Mouse (Mus musculus) MEL (cell line): ENCODE data around the gene Cntn5. TPM values are rescaled to one million over a fixed set of nuclear protein-coding genes. Genes with fewer than 3 reads are reported as not detected.
A peak's percentile ranks its signal among the peaks of the same experiment; 100 is the strongest.

ENCODE experiments used
- DNase-seq: peaks from one replicate; pipeline ENCODE4 v3.0.0; 2011; ENCODE audit warnings: low read depth, low spot score
- H3K27ac ChIP-seq: 2 replicates; pipeline ENCODE4 v1.5.1; 2012; ENCODE audit warnings: low read depth, mild to moderate bottlenecking, control low read depth, low read length, moderate library complexity; ENCODE audit not compliant: control insufficient read depth
- H3K27me3 ChIP-seq, 2 experiments: fragments of 150-350 bp in 1 of 2; sonication (generic) in 1 of 2; 2 replicates each; pipeline ENCODE4 v1.6.1; 2012; ENCODE audit warnings: low read length in 2 of 2, mild to moderate bottlenecking in 2 of 2, improper control_type of control experiment in 1 of 2, moderate library complexity in 1 of 2; ENCODE audit not compliant: insufficient read depth in 2 of 2, control insufficient read depth in 1 of 2
- H3K36me3 ChIP-seq, 2 experiments: 2 replicates each; pipeline ENCODE4 v1.6.1; 2012 to 2014; ENCODE audit warnings: low read length in 2 of 2, improper control_type of control experiment in 1 of 2, inconsistent platforms in 1 of 2, mild to moderate bottlenecking in 1 of 2; ENCODE audit not compliant: insufficient read depth in 2 of 2, control insufficient read depth in 1 of 2
- H3K4me1 ChIP-seq, 2 experiments: fragments of 150-350 bp in 1 of 2; sonication (generic) in 1 of 2; 2 replicates each; pipeline ENCODE4 v1.6.1; 2012; ENCODE audit warnings: low read length in 2 of 2, improper control_type of control experiment in 1 of 2, mild to moderate bottlenecking in 1 of 2; ENCODE audit not compliant: insufficient read depth in 2 of 2, control insufficient read depth in 1 of 2
- H3K4me3 ChIP-seq, 2 experiments: fragments of 150-350 bp in 1 of 2; sonication (generic) in 1 of 2; 2 replicates each; pipeline ENCODE4 v1.5.1; 2012; ENCODE audit warnings: low read depth in 2 of 2, low read length in 2 of 2, mild to moderate bottlenecking in 2 of 2, moderate library complexity in 2 of 2, control low read depth in 1 of 2, improper control_type of control experiment in 1 of 2; ENCODE audit not compliant: control insufficient read depth in 1 of 2, insufficient read depth in 1 of 2
- H3K79me2 ChIP-seq: 2 replicates; pipeline ENCODE4 v1.6.1; 2012; ENCODE audit warnings: mild to moderate bottlenecking, low read length, moderate library complexity; ENCODE audit not compliant: control insufficient read depth, poor library complexity, insufficient read depth
- H3K9ac ChIP-seq: 2 replicates; pipeline ENCODE4 v1.6.1; 2012; ENCODE audit warnings: low read depth, mild to moderate bottlenecking, control low read depth, low read length, moderate library complexity; ENCODE audit not compliant: control insufficient read depth, poor library complexity, severe bottlenecking
- H3K9me3 ChIP-seq: fragments of 150-350 bp; sonication (generic); replicated peaks from 2 replicates; pipeline ENCODE4 v1.6.1; 2012; ENCODE audit warnings: mild to moderate bottlenecking, low read length, improper control_type of control experiment, moderate library complexity; ENCODE audit not compliant: insufficient read depth
- BHLHE40 ChIP-seq: IDR thresholded peaks from 2 replicates; pipeline ENCODE4 v1.6.1; 2012; ENCODE audit warnings: low read depth, mild to moderate bottlenecking, inconsistent platforms, low read length, improper control_type of control experiment, borderline replicate concordance
- CHD2 ChIP-seq: IDR thresholded peaks from 2 replicates; pipeline ENCODE4 v1.6.1; 2011; ENCODE audit warnings: low read length, improper control_type of control experiment
- CTCF ChIP-seq, 3 experiments: IDR thresholded peaks in 2 of 3; conservative IDR thresholded peaks in 1 of 3; 2 replicates each; pipeline ENCODE4 v1.5.1; 2011 to 2012; ENCODE audit warnings: low read length in 3 of 3, low read depth in 2 of 3, mild to moderate bottlenecking in 2 of 3, improper control_type of control experiment in 1 of 3, inconsistent platforms in 1 of 3, mixed read lengths in 1 of 3, moderate library complexity in 1 of 3; ENCODE audit not compliant: control insufficient read depth in 1 of 3, insufficient read depth in 1 of 3, poor library complexity in 1 of 3, severe bottlenecking in 1 of 3
- E2F4 ChIP-seq: IDR thresholded peaks from 2 replicates; pipeline ENCODE4 v1.6.1; 2011; ENCODE audit warnings: low read depth, low read length, improper control_type of control experiment, borderline replicate concordance
- ELF1 ChIP-seq: IDR thresholded peaks from 2 replicates; pipeline ENCODE4 v1.6.1; 2014; ENCODE audit warnings: low read depth, mild to moderate bottlenecking, inconsistent platforms, low read length, improper control_type of control experiment, moderate library complexity
- ETS1 ChIP-seq: IDR thresholded peaks from 2 replicates; pipeline ENCODE4 v1.6.1; 2012; ENCODE audit warnings: low read depth, mild to moderate bottlenecking, inconsistent platforms, low read length, improper control_type of control experiment, moderate library complexity
- GABPA ChIP-seq: IDR thresholded peaks from 2 replicates; pipeline ENCODE4 v1.6.1; 2012; ENCODE audit warnings: low read depth, mild to moderate bottlenecking, inconsistent platforms, low read length, improper control_type of control experiment, moderate library complexity
- GATA1 ChIP-seq: IDR thresholded peaks from 2 replicates; pipeline ENCODE4 v1.6.1; 2011; ENCODE audit warnings: low read depth, low read length, improper control_type of control experiment
- HCFC1 ChIP-seq: IDR thresholded peaks from 2 replicates; pipeline ENCODE4 v1.6.1; 2012; ENCODE audit warnings: low read depth, mild to moderate bottlenecking, inconsistent platforms, low read length, improper control_type of control experiment, moderate library complexity
- KAT2A ChIP-seq: conservative IDR thresholded peaks from 2 replicates; pipeline ENCODE4 v1.6.1; 2012; ENCODE audit warnings: low read depth, low read length, improper control_type of control experiment, inconsistent platforms
- MAFK ChIP-seq: IDR thresholded peaks from 2 replicates; pipeline ENCODE4 v1.6.1; 2011; ENCODE audit warnings: low read depth, mild to moderate bottlenecking, low read length, improper control_type of control experiment, borderline replicate concordance
- MAX ChIP-seq: IDR thresholded peaks from 2 replicates; pipeline ENCODE4 v1.6.1; 2011; ENCODE audit warnings: low read length, improper control_type of control experiment
- MAZ ChIP-seq: IDR thresholded peaks from 2 replicates; pipeline ENCODE4 v1.6.1; 2012; ENCODE audit warnings: low read depth, mild to moderate bottlenecking, inconsistent platforms, low read length, improper control_type of control experiment
- MEF2A ChIP-seq: IDR thresholded peaks from 2 replicates; pipeline ENCODE4 v1.6.1; 2014; ENCODE audit warnings: low read depth, mild to moderate bottlenecking, inconsistent platforms, low read length, improper control_type of control experiment; ENCODE audit not compliant: poor library complexity, insufficient replicate concordance, severe bottlenecking; ENCODE audit errors: extremely low read depth
- MXI1 ChIP-seq: IDR thresholded peaks from 2 replicates; pipeline ENCODE4 v1.6.1; 2011; ENCODE audit warnings: mild to moderate bottlenecking, low read depth, low read length, improper control_type of control experiment
- NELFE ChIP-seq: IDR thresholded peaks from 2 replicates; pipeline ENCODE4 v1.6.1; 2011; ENCODE audit warnings: low read depth, low read length, improper control_type of control experiment
- POLR2AphosphoS5 ChIP-seq: IDR thresholded peaks from 2 replicates; pipeline ENCODE4 v1.6.1; 2012; ENCODE audit warnings: low read depth, borderline replicate concordance, mild to moderate bottlenecking, inconsistent platforms, low read length, moderate library complexity, mixed read lengths
- RAD21 ChIP-seq: IDR thresholded peaks from 2 replicates; pipeline ENCODE4 v1.6.1; 2011; ENCODE audit warnings: mild to moderate bottlenecking, low read depth, low read length, improper control_type of control experiment
- SIN3A ChIP-seq: IDR thresholded peaks from 2 replicates; pipeline ENCODE4 v1.6.1; 2012; ENCODE audit warnings: low read length, improper control_type of control experiment, inconsistent platforms
- SMC3 ChIP-seq: IDR thresholded peaks from 2 replicates; pipeline ENCODE4 v1.6.1; 2011; ENCODE audit warnings: low read depth, low read length, improper control_type of control experiment
- TAL1 ChIP-seq: IDR thresholded peaks from 2 replicates; pipeline ENCODE4 v1.6.1; 2012; ENCODE audit warnings: mild to moderate bottlenecking, inconsistent platforms, low read length, moderate library complexity, mixed read lengths
- TBP ChIP-seq: IDR thresholded peaks from 2 replicates; pipeline ENCODE4 v1.8.0; 2011; ENCODE audit warnings: low read depth, low read length, improper control_type of control experiment
- TCF12 ChIP-seq: IDR thresholded peaks from 2 replicates; pipeline ENCODE4 v1.6.1; 2014; ENCODE audit warnings: low read depth, mild to moderate bottlenecking, inconsistent platforms, low read length, improper control_type of control experiment, moderate library complexity
- USF1 ChIP-seq: IDR thresholded peaks from 2 replicates; pipeline ENCODE4 v1.6.1; 2014; ENCODE audit warnings: low read depth, mild to moderate bottlenecking, inconsistent platforms, low read length, improper control_type of control experiment, moderate library complexity
- ZC3H11A ChIP-seq: IDR thresholded peaks from 2 replicates; pipeline ENCODE4 v1.6.1; 2012; ENCODE audit warnings: low read depth, mild to moderate bottlenecking, inconsistent platforms, low read length, improper control_type of control experiment
- ZKSCAN1 ChIP-seq: IDR thresholded peaks from 2 replicates; pipeline ENCODE4 v1.6.1; 2012; ENCODE audit warnings: low read depth, mild to moderate bottlenecking, inconsistent platforms, low read length, improper control_type of control experiment, moderate library complexity
- ZNF384 ChIP-seq: IDR thresholded peaks from 2 replicates; pipeline ENCODE4 v1.6.1; 2012; ENCODE audit warnings: low read depth, mild to moderate bottlenecking, inconsistent platforms, low read length, improper control_type of control experiment
- polyA plus RNA-seq, 2 experiments: library from polyadenylated mRNA; stranded (reverse) in 1 of 2; unstranded in 1 of 2; fragments of >175 nt in 1 of 2; fragments of >200 nt in 1 of 2; gene quantifications; 2 replicates each; pipeline versions ENCODE4 v1.2.1 to v1.2.4; 2012; ENCODE audit warnings: low replicate concordance in 2 of 2, low read depth in 1 of 2; ENCODE audit not compliant: insufficient read length in 2 of 2, insufficient read depth in 1 of 2, missing spikeins in 1 of 2
- total RNA-seq: library from RNA; depleted of rRNA; stranded (reverse); fragments of 300-350 nt; gene quantifications from 2 replicates; pipeline ENCODE4 v1.2.3, GENCODE M21; 2012

Gene Cntn5
- total and polyA plus RNA-seq, 3 experiments: not detected

DNA sequence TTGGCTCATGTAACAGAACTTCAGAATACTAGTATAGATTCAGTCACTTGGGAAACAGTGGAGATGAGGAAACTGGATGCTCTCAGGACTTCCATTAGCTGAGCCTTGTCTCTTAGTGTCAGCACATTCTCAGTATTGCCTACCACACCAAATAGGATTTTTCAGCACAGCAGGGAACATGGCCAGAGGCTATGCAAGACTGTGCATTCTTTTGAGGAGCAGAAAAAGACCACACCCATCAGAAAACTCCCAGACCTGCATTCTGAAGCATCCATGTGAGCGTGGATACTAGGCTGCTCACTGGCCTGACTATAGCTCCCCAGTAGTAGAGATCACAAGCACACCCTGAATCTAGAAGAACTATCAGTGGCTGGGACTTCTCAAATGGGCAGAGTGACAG lies 564.9 kb downstream of the Cntn5 start:
- DNase-seq: no peak
- no peaks in the 10 kb centered on the region for H3K4me1 ChIP-seq
- H3K4me3 ChIP-seq: no peak overlapping the region
- no peaks in the 10 kb centered on the region for H3K9me3 ChIP-seq
- H3K79me2 ChIP-seq: no peaks in the 10 kb centered on the region
- no peaks in the 10 kb centered on the region for H3K27me3 ChIP-seq
- TF ChIP-seq KAT2A: no peak
- no peak for TF ChIP-seq SIN3A
- H3K36me3 ChIP-seq: no peaks in the 10 kb centered on the region
- H3K27ac ChIP-seq: no peak overlapping the region
- no peak overlapping the region for H3K9ac ChIP-seq

DNA sequence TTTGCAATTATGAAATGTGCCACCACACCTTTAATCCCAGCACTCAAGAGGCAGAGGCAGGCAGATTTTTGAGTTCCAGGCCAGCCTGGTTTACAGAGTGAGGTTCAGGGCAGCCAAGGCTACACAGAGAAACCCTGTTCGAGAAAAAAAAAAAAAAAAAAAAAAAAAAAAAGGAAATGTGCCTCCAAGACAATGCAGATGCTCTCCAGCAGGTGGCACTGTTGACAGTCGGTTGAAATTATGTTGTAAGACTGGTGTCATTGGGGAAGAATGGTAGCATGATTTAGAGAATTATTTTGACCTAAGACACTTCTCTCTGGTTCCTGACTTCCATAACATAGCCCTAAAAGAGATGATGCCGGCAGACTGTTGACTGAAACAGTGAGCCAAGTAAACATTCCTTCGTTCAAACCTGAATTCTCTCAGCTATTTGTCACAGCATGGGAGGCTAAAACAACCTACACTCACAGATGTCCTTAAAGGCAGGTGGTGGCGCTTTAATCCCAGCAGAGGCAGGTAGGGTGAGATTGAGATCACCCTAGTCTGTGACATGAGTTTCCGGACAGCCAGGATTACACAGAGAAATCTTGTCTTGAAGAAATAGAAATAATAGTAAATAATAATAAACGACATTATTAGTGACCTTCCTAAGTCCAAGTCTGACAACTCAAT lies 579.7 kb downstream of the Cntn5 start:
- TF ChIP-seq CHD2 (no peak), ETS1 (no peak), MAZ (no peak), RAD21 (peak; percentile 90), SIN3A (no peak), TCF12 (no peak), ELF1 (no peak), GATA1 (no peak), ZNF384 (peak; percentile 99), TBP (no peak), MXI1 (no peak), POLR2AphosphoS5 (no peak), NELFE (no peak), HCFC1 (0 out of 2 replicates have a peak, but pooled peaks have one; percentile 15), MAX (no peak), MAFK (no peak), ZC3H11A (peak; percentile 94), TAL1 (no peak), CTCF (IDR thresholded peaks at IDR 0.05 in 2 of 3, conservative IDR thresholded peaks at IDR 0.05 in 1 of 3; ENCODE audit: control insufficient read depth in 1 of 3, insufficient read depth in 1 of 3, low read depth in 2 of 3, low read length in 3 of 3, poor library complexity in 1 of 3, severe bottlenecking in 1 of 3) (peak; percentile 66 to 81 (median 78)), GABPA (no peak), E2F4 (no peak), MEF2A (no peak), ZKSCAN1 (peak; percentile 84; the same call in 1 of the 2 replicates), SMC3 (peak; percentile 94), BHLHE40 (no peak), USF1 (no peak)
- Histone ChIP-seq H3K79me2 (no peaks in the 10 kb centered on the region), H3K27me3 (no peaks in the 10 kb centered on the region), H3K9me3 (no peaks in the 10 kb centered on the region), H3K27ac (no peak overlapping the region), H3K4me3 (no peak overlapping the region), H3K4me1 (no peaks in the 10 kb centered on the region), H3K9ac (no peak overlapping the region), H3K36me3 (no peaks in the 10 kb centered on the region)
- DNase-seq: peak; percentile 73
